Mouse (Mus musculus) left cerebral cortex, adult 11 months (tissue): Measurements from ENCODE around the gene Tnnc2.

ENCODE experiments used
- DNase-seq: peaks from one replicate; pipeline ENCODE4 v3.0.0; 2022; ENCODE audit warnings: low spot score

The Tnnc2 gene

DNA sequence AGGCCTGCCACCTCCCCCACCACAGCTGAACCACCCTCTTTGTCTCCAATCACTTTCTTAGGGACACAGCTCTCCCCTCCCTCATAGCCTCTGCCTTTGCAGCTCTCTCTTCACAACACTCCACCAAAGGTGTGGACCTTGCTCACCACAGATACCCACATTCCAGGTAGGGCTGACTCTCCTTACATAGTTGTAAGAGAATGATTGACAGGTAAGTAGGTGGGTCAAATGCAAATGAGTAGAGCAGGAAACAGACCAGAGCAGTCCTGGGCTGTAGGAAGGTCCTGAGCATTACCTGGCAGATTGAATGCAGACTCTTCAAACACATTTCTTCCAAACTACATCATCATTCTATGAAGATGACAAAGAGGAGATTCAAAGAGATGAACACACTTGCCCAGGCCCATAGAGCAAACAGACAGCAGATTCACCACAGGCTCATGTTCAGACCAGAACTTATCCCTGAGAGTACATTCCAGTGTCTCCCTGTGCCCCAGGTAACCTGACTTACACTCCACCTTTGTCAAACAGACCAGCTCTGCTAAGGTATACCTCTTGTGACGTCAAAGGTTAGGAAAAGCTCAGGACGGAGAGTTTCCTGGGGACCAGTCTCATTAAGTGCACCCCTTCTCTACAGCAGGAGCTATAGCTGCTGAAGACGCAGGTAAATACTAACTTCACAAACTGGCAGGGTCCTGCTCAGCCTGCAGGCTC, 42.2 kb downstream of the Tnnc2 start:
- DNase-seq: no peak

DNA sequence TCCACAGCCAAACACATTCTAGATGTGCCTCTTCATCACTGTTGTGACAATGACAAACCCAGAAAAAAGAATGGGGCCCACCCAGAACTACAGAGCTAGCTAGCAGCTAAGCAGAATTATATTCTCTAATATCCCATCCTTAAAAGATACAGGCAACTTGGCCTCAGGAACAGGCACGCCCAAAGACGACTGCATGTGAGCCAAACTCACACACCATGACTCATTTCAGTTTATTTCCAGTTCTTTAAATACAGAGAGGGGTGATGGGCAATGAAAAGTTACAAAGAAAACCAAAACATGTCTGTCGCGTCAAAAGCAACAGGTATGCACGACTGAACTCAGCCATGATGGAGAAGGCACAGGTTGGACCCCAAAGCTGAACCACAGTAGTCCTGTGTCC, 44.3 kb downstream of the Tnnc2 start:
- no peak for DNase-seq

DNA sequence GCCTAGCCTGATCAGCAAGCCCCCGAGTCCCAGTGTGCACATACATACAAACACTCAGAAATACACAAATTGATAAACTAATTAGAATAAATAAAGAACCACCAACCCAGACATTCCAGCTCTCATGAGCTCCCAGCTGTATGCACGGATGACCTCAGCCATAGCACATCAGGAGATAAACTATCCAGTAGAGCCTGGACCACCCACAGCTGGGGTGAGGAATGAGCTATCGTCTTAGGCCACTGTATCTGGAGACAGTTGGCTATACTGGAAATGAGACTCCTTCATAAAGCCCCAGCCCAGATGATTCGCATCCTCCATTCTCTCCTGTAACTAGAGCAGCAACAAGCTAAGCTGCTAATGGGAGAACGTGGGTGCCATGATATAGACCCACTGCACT, 44.9 kb downstream of the Tnnc2 start:
- no peak for DNase-seq

DNA sequence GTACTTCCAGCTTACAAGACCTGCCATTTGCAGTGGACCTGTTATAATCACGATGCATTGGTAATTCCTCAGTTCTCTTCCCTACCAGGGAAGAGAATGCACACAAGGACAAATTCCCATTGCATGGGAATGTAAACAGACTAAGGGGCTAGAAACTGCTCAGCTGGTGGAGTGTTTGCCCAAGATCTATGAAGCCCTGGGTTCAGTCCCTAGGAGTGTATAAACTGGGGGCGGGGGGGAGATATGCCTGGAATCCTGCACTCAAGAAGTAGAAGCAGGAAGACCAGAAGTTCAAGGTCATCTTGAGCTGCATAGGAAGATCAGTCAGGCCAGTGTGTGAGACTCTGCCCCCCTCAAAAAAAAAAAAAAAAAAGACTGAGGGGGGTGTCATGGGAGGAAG, 46.5 kb downstream of the Tnnc2 start:
- no peak for DNase-seq

DNA sequence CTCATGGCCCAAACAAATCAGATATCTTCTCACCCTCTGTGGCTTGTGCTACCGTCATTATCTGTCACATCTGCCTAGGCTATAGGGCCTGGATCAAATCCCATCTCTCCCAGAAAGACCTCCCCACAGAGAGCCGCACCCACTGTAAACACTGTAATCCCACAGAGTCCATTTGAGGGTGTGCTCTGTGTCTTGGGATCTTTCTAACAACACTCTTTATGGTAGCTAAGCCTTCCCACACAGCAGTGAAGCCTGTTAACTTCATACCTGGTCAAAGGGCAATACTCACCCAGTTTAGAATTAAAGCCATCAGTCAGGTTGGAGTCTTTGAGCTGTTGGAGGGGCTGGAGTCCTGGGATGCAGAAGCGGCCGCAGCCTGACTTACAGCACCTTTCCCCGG, 48.0 kb downstream of the Tnnc2 start:
- DNase-seq: no peak
